Mouse (Mus musculus) heart, postnatal 0 days (tissue): ENCODE measurements around the gene Zfp652. TPM values are rescaled to one million over a fixed set of nuclear protein-coding genes. Genes with fewer than 3 reads are reported as not detected.

ENCODE experiments used
- ATAC-seq: fragments of 200-750 bp; cut with Nextera tagmentation; 2 replicates; pipeline ENCODE4 v1.8.0; 2017; ENCODE audit warnings: low read depth, moderate number of reproducible peaks, moderate library complexity; ENCODE audit not compliant: insufficient read depth
- DNase-seq: peaks from one replicate; pipeline ENCODE4 v3.0.0-alpha.2; 2016; ENCODE audit warnings: low spot score
- H3K27ac ChIP-seq: fragments of 300-500 bp; sonication (generic); 2 replicates; pipeline ENCODE4 v1.5.1; 2014; ENCODE audit warnings: low read depth, mild to moderate bottlenecking
- H3K27me3 ChIP-seq: fragments of 300-500 bp; sonication (generic); 2 replicates; pipeline ENCODE4 v1.6.1; 2014; ENCODE audit warnings: low read length, mixed read lengths; ENCODE audit not compliant: control insufficient read depth, insufficient read depth
- H3K36me3 ChIP-seq: fragments of 300-500 bp; sonication (generic); replicated peaks from 2 replicates; pipeline ENCODE4 v1.6.1; 2014; ENCODE audit warnings: low read length, mixed read lengths; ENCODE audit not compliant: control insufficient read depth, insufficient read depth
- H3K4me1 ChIP-seq: fragments of 300-500 bp; sonication (generic); 2 replicates; pipeline ENCODE4 v1.6.1; 2014; ENCODE audit warnings: antibody characterized with exemption; ENCODE audit not compliant: control insufficient read depth, insufficient read depth
- H3K4me2 ChIP-seq: fragments of 300-500 bp; sonication (generic); 2 replicates; pipeline ENCODE4 v1.6.1; 2014; ENCODE audit warnings: low read depth, mild to moderate bottlenecking, low read length, moderate library complexity
- H3K4me3 ChIP-seq: fragments of 300-500 bp; sonication (generic); 2 replicates; pipeline ENCODE4 v1.5.1; 2014; ENCODE audit warnings: low read depth, low read length
- H3K9ac ChIP-seq: fragments of 300-500 bp; sonication (generic); replicated peaks from 2 replicates; pipeline ENCODE4 v1.6.1; 2014; ENCODE audit warnings: low read depth, low read length, mixed read lengths
- H3K9me3 ChIP-seq: fragments of 300-500 bp; sonication (generic); replicated peaks from 2 replicates; pipeline ENCODE4 v1.6.1; 2016; ENCODE audit warnings: low read length; ENCODE audit not compliant: control insufficient read depth
- CTCF ChIP-seq: IDR thresholded peaks from 2 replicates; pipeline ENCODE4 v1.5.1; 2016; ENCODE audit warnings: antibody characterized with exemption, control low read depth, low read depth
- EP300 ChIP-seq: IDR thresholded peaks from 2 replicates; pipeline ENCODE4 v1.6.1; 2016; ENCODE audit warnings: antibody characterized with exemption, low read depth
- WGBS: fragments of 180-500 bp; shearing (Covaris S2); extraction: QIAGEN DNeasy Blood & Tissue Kit; methylation state at CpG from one replicate; pipeline ENCODE4 v1.1.7; 2014; 5-methylcytosine and 5-hydroxymethylcytosine counted together
- polyA plus RNA-seq: library from polyadenylated mRNA; unstranded; fragments of >200 nt; fragmentation: Nextera tagmentation; extraction: Ambion mirVana; gene quantifications from 2 replicates; pipeline ENCODE4 v1.2.1, GENCODE M21; 2015
- total RNA-seq: library from RNA; depleted of rRNA; stranded (reverse); fragments of >200 nt; gene quantifications from 2 replicates; pipeline ENCODE4 v1.2.3, GENCODE M21; 2014; ENCODE audit warnings: low replicate concordance

The Zfp652 gene
- total and polyA plus RNA-seq, 2 experiments from 2014 or later = 9.9 to 13.6 TPM

GRCm38 (mm10) chr11:95783457-95783856, 71.0 kb downstream of the Zfp652 start:
- ATAC-seq = no peak
- 84% methylated on average over 4 of the region's 4 CpGs for WGBS
- no peaks in the 10 kb centered on the region for H3K4me1 ChIP-seq

GRCm38 (mm10) chr11:95783958-95784357, 71.5 kb downstream of the Zfp652 start:
- no peak overlapping the region for H3K27ac ChIP-seq
- H3K36me3 ChIP-seq = no peaks in the 10 kb centered on the region
- WGBS = 62% methylated on average over 9 of the region's 9 CpGs
- DNase-seq = no peak
- TF ChIP-seq EP300 = no peak
- no peak for TF ChIP-seq CTCF
- no peak overlapping the region for H3K9ac ChIP-seq
- H3K9me3 ChIP-seq = 0 out of 2 replicates have a peak, but pooled peaks cover 3% of the 10 kb centered on the region
- no peaks in the 10 kb centered on the region for H3K27me3 ChIP-seq
- H3K4me3 ChIP-seq = no peak overlapping the region
- no peak overlapping the region for H3K4me2 ChIP-seq
- no peaks in the 10 kb centered on the region for H3K4me1 ChIP-seq
- no peak for ATAC-seq

More at GRCm38 (mm10) chr11:95783457-95783856, 71.0 kb downstream of the Zfp652 start:
- DNase-seq = no peak
- Histone ChIP-seq H3K4me3 (no peak overlapping the region), H3K9ac (no peak overlapping the region), H3K4me2 (no peak overlapping the region), H3K27me3 (no peaks in the 10 kb centered on the region), H3K36me3 (no peaks in the 10 kb centered on the region), H3K9me3 (0 out of 2 replicates have a peak, but pooled peaks cover 3% of the 10 kb centered on the region), H3K27ac (no peak overlapping the region)
- TF ChIP-seq CTCF (no peak), EP300 (no peak)

GRCm38 (mm10) chr11:95785675-95786074, 73.2 kb downstream of the Zfp652 start:
- no peaks in the 10 kb centered on the region for H3K27me3 ChIP-seq

GRCm38 (mm10) chr11:95786511-95786910, 74.0 kb downstream of the Zfp652 start:
- Histone ChIP-seq H3K4me1 (no peaks in the 10 kb centered on the region), H3K4me3 (no peak overlapping the region), H3K27ac (no peak overlapping the region), H3K9ac (no peak overlapping the region), H3K4me2 (no peak overlapping the region), H3K27me3 (no peaks in the 10 kb centered on the region), H3K9me3 (0 out of 2 replicates have a peak, but pooled peaks cover 3% of the 10 kb centered on the region), H3K36me3 (no peaks in the 10 kb centered on the region)
- ATAC-seq (no peak), DNase-seq (no peak)
- TF ChIP-seq CTCF (no peak), EP300 (no peak)
- 75% methylated on average over 6 of the region's 6 CpGs for WGBS

More at GRCm38 (mm10) chr11:95785675-95786074, 73.2 kb downstream of the Zfp652 start:
- DNase-seq (no peak), ATAC-seq (no peak)
- Histone ChIP-seq H3K4me1 (no peaks in the 10 kb centered on the region), H3K4me2 (no peak overlapping the region), H3K4me3 (no peak overlapping the region), H3K9me3 (0 out of 2 replicates have a peak, but pooled peaks cover 3% of the 10 kb centered on the region), H3K36me3 (no peaks in the 10 kb centered on the region), H3K27ac (no peak overlapping the region), H3K9ac (no peak overlapping the region)
- TF ChIP-seq EP300 = no peak
- TF ChIP-seq CTCF = peak; percentile 20
- WGBS = 95% methylated on average over 4 of the region's 4 CpGs

GRCm38 (mm10) chr11:95789451-95789891, 77.0 kb downstream of the Zfp652 start:
- WGBS = 74% methylated on average over 8 of the region's 8 CpGs
- Histone ChIP-seq H3K9ac (no peak overlapping the region), H3K4me1 (peaks cover 7% of the 10 kb centered on the region; the same call in 1 of the 2 replicates), H3K9me3 (0 out of 2 replicates have a peak, but pooled peaks cover 3% of the 10 kb centered on the region), H3K4me3 (no peak overlapping the region), H3K27me3 (no peaks in the 10 kb centered on the region), H3K4me2 (no peak overlapping the region), H3K27ac (no peak overlapping the region), H3K36me3 (no peaks in the 10 kb centered on the region)
- no peak for DNase-seq
- ATAC-seq = no peak
- TF ChIP-seq EP300 = no peak
- no peak for TF ChIP-seq CTCF

- TF ChIP-seq CTCF = no peak
- no peak for TF ChIP-seq EP300
- Histone ChIP-seq H3K27me3 (peaks cover 7% of the 10 kb centered on the region; the same call in 1 of the 2 replicates), H3K9ac (no peak overlapping the region), H3K4me3 (no peak overlapping the region), H3K9me3 (no peaks in the 10 kb centered on the region), H3K4me2 (no peak overlapping the region), H3K27ac (no peak overlapping the region), H3K36me3 (no peaks in the 10 kb centered on the region), H3K4me1 (peaks cover 26% of the 10 kb centered on the region)
- WGBS = 90% methylated on average over 13 of the region's 13 CpGs
- ATAC-seq = no peak
- DNase-seq = no peak
Observed at GRCm38 (mm10) chr11:95791787-95792186, 79.3 kb downstream of the Zfp652 start.
